In genomic region chr10:106414990-106415389, GRCm38 (mm10) we compare ENCODE assay signal across 18 mouse cellular contexts. TPM values are rescaled to one million over a fixed set of nuclear protein-coding genes. Genes with fewer than 3 reads are reported as not detected.
DNase-seq lines count a peak whose midpoint lies in the region.
"Had no signal": no experiment of that assay in that cellular context is flagged by ENCODE, and none has a peak within 500 bp of the region (broad histone marks: within the 10 kb centered on the region; RNA-seq: fewer than 3 reads in every experiment).

No protein-coding gene starts in this region.

- intact Hi-C loops in left cerebral cortex, postnatal 4 days (cut with DNase I), result no loop called here

- DNase-seq in left cerebral cortex, adult 18-20 months (ENCODE audit: low spot score in 2 of 2), result peak; percentile 16 to 27
- DNase-seq in left cerebral cortex, postnatal 4 days, result no peak
- peak; percentile 18 for DNase-seq in right cerebral cortex, adult 18-20 months
- DNase-seq in right cerebral cortex, postnatal 25 days, result no peak
- DNase-seq in brain, adult 2 months (ENCODE audit: low read depth, low spot score), result peak; percentile 64
- peak; percentile 54 for DNase-seq in telencephalon, adult 2 months (ENCODE audit: low read depth, low spot score)
- DNase-seq: adrenal gland, adult 2 months; adrenal gland, postnatal 14 days; cerebellum, adult 11-12 months; cerebellum, adult 8-10 months; cerebellum, postnatal 10 days; cerebellum, postnatal 36 days; embryo, embryonic 11 days; gastrocnemius, postnatal 10 days; gastrocnemius, postnatal 36 days had no signal

RNA-seq across cellular contexts. Expression of gene Ppfia2, which starts 55.1 kb away (rescaled TPM):
- 10 to 100 TPM; 69.4 to 78.6 TPM for total RNA-seq in left cerebral cortex, adult 18-20 months (2021)
- 100 to 1,000 TPM in 1 of 2 experiments, 10 to 100 TPM in 1; 97.3 to 100 TPM for total RNA-seq in left cerebral cortex, postnatal 4 days (2021)
- total RNA-seq: granulocyte monocyte progenitor cell, adult 5-6 weeks; hematopoietic stem cell, adult 5-6 weeks; MEL had no signal

Comparison
In these comparisons a context has a peak if more than half of its experiments do, and no peak if none do; other contexts are left out.
1. DNase-seq: peak in left cerebral cortex, adult 18-20 months (2 of 2), right cerebral cortex, adult 18-20 months (single experiment), brain, adult 2 months (single experiment) and telencephalon, adult 2 months (single experiment); none in left cerebral cortex, postnatal 4 days (single experiment) and right cerebral cortex, postnatal 25 days (single experiment).